Mouse (Mus musculus) heart, adult 2 months (tissue): ENCODE results near the gene Ssh3. TPM values are rescaled to one million over a fixed set of nuclear protein-coding genes. Genes with fewer than 3 reads are reported as not detected.

Experiments
- DNase-seq, 2 experiments: peaks; one replicate each; pipeline ENCODE4 v3.0.0; 2021
- H3K27ac ChIP-seq: fragments of 200-600 bp; 2 replicates; pipeline ENCODE4 v1.8.1; 2022
- H3K27me3 ChIP-seq: fragments of 200-500 bp; 2 replicates; pipeline ENCODE4 v1.6.1; 2012; ENCODE audit warnings: mild to moderate bottlenecking, low read length, inconsistent platforms, mixed read lengths; ENCODE audit not compliant: control insufficient read depth, insufficient read depth
- H3K36me3 ChIP-seq: fragments of 200-500 bp; 2 replicates; pipeline ENCODE4 v1.6.1; 2012; ENCODE audit warnings: low read length, inconsistent platforms; ENCODE audit not compliant: control insufficient read depth, insufficient read depth
- H3K4me1 ChIP-seq: fragments of 200-500 bp; 2 replicates; pipeline ENCODE4 v1.6.1; 2011; ENCODE audit warnings: low read length; ENCODE audit not compliant: control insufficient read depth, insufficient read depth
- H3K4me3 ChIP-seq: fragments of 200-600 bp; 2 replicates; pipeline ENCODE4 v1.8.1; 2022
- H3K79me2 ChIP-seq: fragments of 200-500 bp; replicated peaks from 2 replicates; pipeline ENCODE4 v1.6.1; 2012; ENCODE audit warnings: mild to moderate bottlenecking, inconsistent platforms, low read length, moderate library complexity, mixed read lengths; ENCODE audit not compliant: control insufficient read depth, insufficient read depth
- H3K9ac ChIP-seq: fragments of 200-500 bp; 2 replicates; pipeline ENCODE4 v1.6.1; 2012; ENCODE audit warnings: low read depth, mild to moderate bottlenecking, control low read depth, inconsistent platforms, low read length, mixed read lengths
- CTCF ChIP-seq: fragments of 200-600 bp; IDR thresholded peaks from 2 replicates; pipeline ENCODE4 v1.8.1; 2022; ENCODE audit warnings: antibody characterized with exemption, mild to moderate bottlenecking, moderate library complexity
- EP300 ChIP-seq: fragments of 200-500 bp; IDR thresholded peaks from 2 replicates; pipeline ENCODE4 v1.6.1; 2011; ENCODE audit warnings: low read depth, low read length, control low read depth; ENCODE audit not compliant: insufficient read depth
- POLR2A ChIP-seq: fragments of 200-500 bp; IDR thresholded peaks from 2 replicates; pipeline ENCODE4 v1.6.1; 2011; ENCODE audit warnings: mild to moderate bottlenecking, low read depth, low read length, control low read depth; ENCODE audit not compliant: insufficient read depth
- WGBS: fragments of 180-500 bp; shearing (Covaris S2); methylation state at CpG from one replicate; pipeline ENCODE4 v1.1.7; 2018; 5-methylcytosine and 5-hydroxymethylcytosine counted together
- intact Hi-C: fragments of 180-260 bp; cut with DNase I; formaldehyde crosslinking; loops from one replicate; pipeline ENCODE4 v1.15.1; 2025
- polyA plus RNA-seq: library from polyadenylated mRNA; depleted of rRNA; stranded (reverse); fragments of >200 nt; gene quantifications from 2 replicates; pipeline ENCODE4 v1.2.3, GENCODE M21; 2012
- total RNA-seq, 2 experiments: library from RNA; stranded (reverse); gene quantifications; 2 replicates each; pipeline ENCODE4 v1.2.3; 2021

Gene Ssh3
- total and polyA plus RNA-seq, 3 experiments: 6.7 to 15.9 (median 7.3) TPM

DNA sequence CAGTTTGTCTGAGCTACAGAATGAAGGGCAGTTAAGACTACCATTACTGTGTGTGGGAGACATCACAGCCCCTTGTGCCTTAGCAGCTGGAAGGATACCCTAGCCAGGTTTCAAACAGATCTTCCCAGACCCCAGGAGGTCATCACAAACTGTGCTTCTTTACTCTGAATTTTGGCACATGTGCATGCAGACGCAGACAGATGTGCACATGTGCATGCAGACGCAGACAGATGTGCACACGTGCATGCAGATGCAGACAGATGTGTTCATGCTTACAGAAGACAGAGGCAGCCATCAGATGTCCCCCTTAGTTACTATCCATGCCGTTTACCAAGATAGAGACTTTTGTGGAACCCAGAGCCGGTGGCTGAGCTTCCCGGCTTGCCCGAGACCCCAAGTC is 30.1 kb upstream of the Ssh3 start:
- H3K36me3 ChIP-seq: peaks cover 2% of the 10 kb centered on the region; the same call in 1 of the 2 replicates
- no peak overlapping the region for H3K4me3 ChIP-seq
- TF ChIP-seq CTCF (no peak), EP300 (no peak), POLR2A (no peak)
- intact Hi-C loops: no loop called here
- peaks cover 4% of the 10 kb centered on the region; the same call in 1 of the 2 replicates for H3K79me2 ChIP-seq
- H3K4me1 ChIP-seq: peaks cover 59% of the 10 kb centered on the region
- H3K9ac ChIP-seq: no peak overlapping the region
- no peaks in the 10 kb centered on the region for H3K27me3 ChIP-seq
- peak overlapping the region; percentile 60; the same call in 1 of the 2 replicates for H3K27ac ChIP-seq
- peak in 1 of 2 experiments; percentile 13 for DNase-seq
- 81% methylated on average over 7 of the region's 7 CpGs for WGBS

GRCm38 (mm10) chr19:4298322-4299121 is 29.5 kb upstream of the Ssh3 start:
- Histone ChIP-seq H3K4me1 (peaks cover 61% of the 10 kb centered on the region), H3K27ac (peak overlapping the region; percentile 12; the same call in 1 of the 2 replicates), H3K79me2 (peaks cover 4% of the 10 kb centered on the region; the same call in 1 of the 2 replicates), H3K9ac (no peak overlapping the region), H3K27me3 (no peaks in the 10 kb centered on the region), H3K4me3 (no peak overlapping the region), H3K36me3 (peaks cover 2% of the 10 kb centered on the region; the same call in 1 of the 2 replicates)
- TF ChIP-seq CTCF (0 out of 2 replicates have a peak, but pooled peaks have one; percentile 2), EP300 (no peak)
- peak; percentile 23 to 25 for DNase-seq
- 68% methylated on average over 17 of the region's 17 CpGs for WGBS
- intact Hi-C loops: no loop called here

DNA sequence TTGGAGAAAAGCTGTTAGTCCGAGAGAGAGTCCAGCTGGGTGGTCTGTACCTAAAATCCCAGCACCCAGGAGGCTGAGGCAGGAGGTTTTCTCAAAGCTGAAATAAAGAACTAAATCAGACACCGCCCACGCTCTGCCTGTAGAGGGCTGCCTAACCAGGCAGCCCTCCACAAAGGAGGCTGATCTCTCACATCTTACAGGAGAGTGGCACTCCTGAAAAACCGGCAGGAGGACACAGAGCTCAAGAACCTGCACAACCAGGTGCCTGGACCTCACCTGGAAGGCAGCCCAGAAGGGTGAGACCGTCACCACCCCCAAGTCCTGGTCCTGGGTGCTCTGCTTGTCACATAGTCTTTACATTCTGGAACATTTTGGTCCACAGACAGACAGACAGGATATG is 28.9 kb upstream of the Ssh3 start:
- intact Hi-C loops: no loop called here
- Histone ChIP-seq H3K79me2 (peaks cover 4% of the 10 kb centered on the region; the same call in 1 of the 2 replicates), H3K27ac (peak overlapping the region; percentile 12; the same call in 1 of the 2 replicates), H3K4me3 (no peak overlapping the region), H3K9ac (no peak overlapping the region), H3K27me3 (no peaks in the 10 kb centered on the region), H3K36me3 (peaks cover 2% of the 10 kb centered on the region; the same call in 1 of the 2 replicates), H3K4me1 (peaks cover 55% of the 10 kb centered on the region)
- 84% methylated on average over 5 of the region's 5 CpGs for WGBS
- TF ChIP-seq EP300 (no peak), CTCF (no peak)
- peak; percentile 6 to 11 for DNase-seq

GRCm38 (mm10) chr19:4296611-4297010 is 27.6 kb upstream of the Ssh3 start:
- Histone ChIP-seq H3K79me2 (peaks cover 4% of the 10 kb centered on the region; the same call in 1 of the 2 replicates), H3K27ac (no peak overlapping the region)

DNA sequence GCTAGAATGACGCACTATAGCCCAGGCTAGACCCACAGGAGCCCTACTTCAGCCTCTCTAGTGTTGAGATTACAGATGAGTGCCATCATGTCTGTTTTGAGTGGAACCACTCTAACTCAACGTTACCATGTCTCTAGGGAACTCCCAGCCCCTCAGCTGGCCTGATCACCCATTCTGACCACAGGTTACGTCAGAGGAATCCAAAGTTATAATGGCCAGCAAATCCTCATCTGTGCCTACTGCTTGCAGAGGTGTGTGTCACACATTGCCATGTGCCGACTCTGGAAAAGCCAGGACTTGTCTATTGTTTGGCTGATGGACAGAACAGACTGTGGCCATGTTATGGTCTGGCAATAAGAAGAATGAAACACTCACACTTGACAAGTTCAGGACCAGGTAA is 26.4 kb upstream of the Ssh3 start:
- no peak for TF ChIP-seq EP300
- no peak for TF ChIP-seq POLR2A
- no peak for TF ChIP-seq CTCF
- peaks cover 40% of the 10 kb centered on the region for H3K4me1 ChIP-seq
- intact Hi-C loops: no loop called here
- no peaks in the 10 kb centered on the region for H3K27me3 ChIP-seq
- 73% methylated on average over 4 of the region's 4 CpGs for WGBS
- no peak overlapping the region for H3K4me3 ChIP-seq
- H3K79me2 ChIP-seq: peaks cover 4% of the 10 kb centered on the region; the same call in 1 of the 2 replicates
- DNase-seq: peak; percentile 3 to 20
- no peak overlapping the region for H3K9ac ChIP-seq
- peak overlapping the region; percentile 77 for H3K27ac ChIP-seq
- H3K36me3 ChIP-seq: no peaks in the 10 kb centered on the region

More at GRCm38 (mm10) chr19:4296611-4297010, 27.6 kb upstream of the Ssh3 start:
- no peaks in the 10 kb centered on the region for H3K27me3 ChIP-seq
- WGBS: 87% methylated on average over 2 of the region's 2 CpGs
- peak; percentile 8 to 22 for DNase-seq
- H3K4me1 ChIP-seq: peaks cover 46% of the 10 kb centered on the region
- peaks cover 2% of the 10 kb centered on the region; the same call in 1 of the 2 replicates for H3K36me3 ChIP-seq
- intact Hi-C loops: no loop called here
- TF ChIP-seq CTCF: no peak
- no peak for TF ChIP-seq EP300
- no peak for TF ChIP-seq POLR2A
- no peak overlapping the region for H3K9ac ChIP-seq
- no peak overlapping the region for H3K4me3 ChIP-seq
